Mouse (Mus musculus) liver, embryonic 12.5 days (tissue): ENCODE measurements around the gene Rapgef1. TPM values are rescaled to one million over a fixed set of nuclear protein-coding genes. Genes with fewer than 3 reads are reported as not detected.
A peak's percentile ranks its signal among the peaks of the same experiment; 100 is the strongest.

Source experiments
- ATAC-seq: fragments of 200-750 bp; cut with Nextera tagmentation; 2 replicates; pipeline ENCODE4 v1.8.0; 2017; ENCODE audit warnings: moderate number of reproducible peaks, mild to moderate bottlenecking, moderate library complexity
- H3K27ac ChIP-seq: fragments of 300-500 bp; sonication (generic); 2 replicates; pipeline ENCODE4 v1.5.1; 2016; ENCODE audit warnings: mild to moderate bottlenecking
- H3K27me3 ChIP-seq: fragments of 300-500 bp; sonication (generic); replicated peaks from 2 replicates; pipeline ENCODE4 v1.6.1; 2016; ENCODE audit warnings: mild to moderate bottlenecking, moderate library complexity
- H3K36me3 ChIP-seq: fragments of 300-500 bp; sonication (generic); 2 replicates; pipeline ENCODE4 v1.6.1; 2016; ENCODE audit warnings: mild to moderate bottlenecking, moderate library complexity
- H3K4me1 ChIP-seq: fragments of 300-500 bp; sonication (generic); 2 replicates; pipeline ENCODE4 v1.6.1; 2016
- H3K4me2 ChIP-seq: fragments of 300-500 bp; sonication (generic); 2 replicates; pipeline ENCODE4 v1.6.1; 2016; ENCODE audit warnings: mild to moderate bottlenecking, moderate library complexity
- H3K4me3 ChIP-seq: fragments of 300-500 bp; sonication (generic); 2 replicates; pipeline ENCODE4 v1.5.1; 2016; ENCODE audit warnings: mild to moderate bottlenecking, moderate library complexity
- H3K9ac ChIP-seq: fragments of 300-500 bp; sonication (generic); 2 replicates; pipeline ENCODE4 v1.6.1; 2016; ENCODE audit warnings: mild to moderate bottlenecking, moderate library complexity
- H3K9me3 ChIP-seq: fragments of 300-500 bp; sonication (generic); replicated peaks from 2 replicates; pipeline ENCODE4 v1.6.1; 2016; ENCODE audit warnings: mild to moderate bottlenecking, moderate library complexity
- WGBS: fragments of 180-500 bp; shearing (Covaris S2); methylation state at CpG from one replicate; pipeline ENCODE4 v1.1.7; 2016; ENCODE audit not compliant: insufficient replicate concordance; 5-methylcytosine and 5-hydroxymethylcytosine counted together
- polyA plus RNA-seq: library from polyadenylated mRNA; unstranded; fragments of >200 nt; fragmentation: Nextera tagmentation; extraction: Ambion mirVana; gene quantifications from 2 replicates; pipeline ENCODE4 v1.2.1, GENCODE M21; 2016

Rapgef1 gene
- polyA plus RNA-seq, 1 experiment from 2014 or later: 10.1 TPM

DNA sequence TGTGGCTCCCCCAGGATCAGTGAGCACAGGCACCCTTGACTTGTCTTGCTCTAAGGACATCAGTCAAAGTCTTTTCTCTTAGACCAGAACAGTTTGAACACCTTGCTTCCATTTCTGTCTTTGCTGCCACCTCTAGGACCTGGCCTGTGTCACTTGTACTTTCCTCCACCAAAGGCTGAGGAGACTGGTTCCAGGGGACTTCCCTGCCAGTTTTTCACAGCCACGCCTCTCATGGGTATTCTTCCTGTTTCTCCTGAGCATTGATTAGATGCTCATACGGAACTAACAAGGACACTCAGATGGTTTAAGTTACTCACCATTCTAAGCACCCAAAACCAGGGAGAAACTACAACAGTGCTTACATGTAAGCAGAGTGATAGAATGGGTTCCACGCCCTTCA lies 59.0 kb downstream of the Rapgef1 start:
- no peaks in the 10 kb centered on the region for H3K9me3 ChIP-seq
- no peak overlapping the region for H3K4me2 ChIP-seq
- no peak overlapping the region for H3K4me3 ChIP-seq
- no peak for ATAC-seq
- H3K9ac ChIP-seq: no peak overlapping the region
- H3K27ac ChIP-seq: peak overlapping the region; percentile 55
- WGBS: 61% methylated on average over 3 of the region's 3 CpGs
- no peaks in the 10 kb centered on the region for H3K27me3 ChIP-seq
- H3K36me3 ChIP-seq: peaks cover 14% of the 10 kb centered on the region
- peaks cover 51% of the 10 kb centered on the region for H3K4me1 ChIP-seq

DNA sequence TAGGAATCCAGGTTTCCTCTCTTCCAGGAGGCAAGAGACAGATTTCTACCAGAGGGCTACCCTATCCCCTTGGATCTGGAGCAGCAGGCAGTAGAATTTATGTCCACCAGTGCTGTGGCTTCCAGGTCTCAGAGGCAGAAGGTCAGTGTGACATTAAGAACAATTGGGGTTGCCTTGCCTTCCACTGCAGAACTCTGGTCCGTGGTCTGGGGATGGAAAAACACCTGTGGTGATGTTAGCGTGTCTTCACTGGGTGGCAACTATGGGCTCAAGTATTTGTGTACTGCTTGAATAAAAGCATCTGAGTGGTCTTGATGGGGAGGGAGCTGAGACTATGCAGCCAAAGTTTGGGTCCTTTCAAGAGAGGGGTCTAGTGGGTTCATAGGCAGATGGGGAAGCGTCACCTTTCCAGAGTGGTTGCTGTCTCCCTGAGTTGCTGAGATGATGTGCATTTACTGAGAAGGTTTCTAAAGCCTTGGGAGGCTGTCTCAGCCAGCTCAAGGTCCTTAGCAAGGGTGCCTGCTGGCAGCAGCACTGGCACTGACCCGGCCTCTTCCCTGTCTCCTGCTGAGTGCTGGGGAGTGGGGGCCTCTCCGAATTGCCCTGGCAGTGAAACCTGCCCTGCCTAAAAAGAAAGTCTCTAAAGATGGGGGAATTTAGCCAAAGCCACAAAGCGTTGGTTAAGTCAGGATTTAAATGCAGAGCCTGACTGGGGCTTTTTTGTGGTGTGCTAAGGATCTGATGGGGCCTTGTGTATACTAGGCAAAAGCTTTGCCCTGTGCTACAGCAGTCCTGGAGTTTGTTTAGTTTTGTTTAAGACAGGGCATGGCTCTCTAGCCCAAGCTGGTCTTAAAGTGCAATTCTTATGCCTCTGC lies 60.4 kb downstream of the Rapgef1 start:
- no peak overlapping the region for H3K4me3 ChIP-seq
- H3K27ac ChIP-seq: no peak overlapping the region
- peaks cover 55% of the 10 kb centered on the region for H3K4me1 ChIP-seq
- no peaks in the 10 kb centered on the region for H3K9me3 ChIP-seq
- H3K4me2 ChIP-seq: no peak overlapping the region
- WGBS: 89% methylated on average over 6 of the region's 6 CpGs
- ATAC-seq: no peak
- peaks cover 14% of the 10 kb centered on the region for H3K36me3 ChIP-seq
- no peak overlapping the region for H3K9ac ChIP-seq
- no peaks in the 10 kb centered on the region for H3K27me3 ChIP-seq

- Histone ChIP-seq H3K4me2 (peak overlapping the region; percentile 52), H3K4me1 (peaks cover 67% of the 10 kb centered on the region), H3K27ac (peak overlapping the region; percentile 89), H3K9me3 (no peaks in the 10 kb centered on the region), H3K9ac (peak overlapping the region; percentile 40; the same call in 1 of the 2 replicates), H3K27me3 (no peaks in the 10 kb centered on the region), H3K36me3 (peaks cover 37% of the 10 kb centered on the region), H3K4me3 (peak overlapping the region; percentile 3; the same call in 1 of the 2 replicates)
- 43% methylated on average over 7 of the region's 7 CpGs for WGBS
- peak; percentile 95 for ATAC-seq
Measured at GRCm38 (mm10) chr2:29683261-29683999, 63.9 kb downstream of the Rapgef1 start.

DNA sequence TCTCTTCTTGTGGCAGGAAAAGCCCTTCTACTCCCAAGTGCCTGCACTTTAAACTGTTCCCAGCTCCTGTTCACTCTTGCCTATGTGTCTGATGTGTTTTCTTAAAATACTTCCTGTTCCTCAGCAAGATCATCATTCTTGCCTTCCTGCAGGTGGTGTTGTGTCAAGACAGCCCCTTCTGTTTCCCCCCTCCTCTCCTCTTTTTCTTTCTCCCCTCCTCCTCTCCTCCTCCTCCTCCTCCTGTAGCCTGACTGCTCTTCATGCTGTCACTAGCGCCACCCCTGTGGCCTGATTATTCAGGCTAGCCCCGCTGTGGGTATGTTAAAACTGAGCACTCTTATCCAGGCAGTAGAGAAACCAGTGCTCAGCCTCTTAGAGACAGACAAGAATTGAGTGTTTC lies 65.0 kb downstream of the Rapgef1 start:
- peak overlapping the region; percentile 52 for H3K4me2 ChIP-seq
- 36% methylated on average over 2 of the region's 2 CpGs for WGBS
- no peaks in the 10 kb centered on the region for H3K27me3 ChIP-seq
- ATAC-seq: no peak
- peak overlapping the region; percentile 12; the same call in 1 of the 2 replicates for H3K9ac ChIP-seq
- H3K36me3 ChIP-seq: peaks cover 42% of the 10 kb centered on the region
- H3K4me3 ChIP-seq: no peak overlapping the region
- H3K27ac ChIP-seq: peak overlapping the region; percentile 89
- H3K4me1 ChIP-seq: peaks cover 70% of the 10 kb centered on the region
- no peaks in the 10 kb centered on the region for H3K9me3 ChIP-seq

- no peaks in the 10 kb centered on the region for H3K27me3 ChIP-seq
- ATAC-seq: peak; percentile 66; the same call in 1 of the 2 replicates
- no peak overlapping the region for H3K9ac ChIP-seq
- no peaks in the 10 kb centered on the region for H3K9me3 ChIP-seq
- H3K27ac ChIP-seq: no peak overlapping the region
- WGBS: 34% methylated on average over 7 of the region's 7 CpGs
- H3K4me1 ChIP-seq: peaks cover 50% of the 10 kb centered on the region
- H3K4me2 ChIP-seq: no peak overlapping the region
- H3K4me3 ChIP-seq: no peak overlapping the region
- peaks cover 78% of the 10 kb centered on the region for H3K36me3 ChIP-seq
Measured at GRCm38 (mm10) chr2:29689014-29689413, 69.5 kb downstream of the Rapgef1 start.

- H3K36me3 ChIP-seq: peaks cover 81% of the 10 kb centered on the region
- no peak overlapping the region for H3K4me3 ChIP-seq
- H3K9me3 ChIP-seq: no peaks in the 10 kb centered on the region
- WGBS: 14% methylated on average over 2 of the region's 2 CpGs
- H3K27me3 ChIP-seq: no peaks in the 10 kb centered on the region
- no peak for ATAC-seq
- H3K4me1 ChIP-seq: peaks cover 45% of the 10 kb centered on the region
- no peak overlapping the region for H3K27ac ChIP-seq
- no peak overlapping the region for H3K9ac ChIP-seq
- H3K4me2 ChIP-seq: no peak overlapping the region
Measured at GRCm38 (mm10) chr2:29689495-29689894, 70.0 kb downstream of the Rapgef1 start.

- Histone ChIP-seq H3K27ac (no peak overlapping the region), H3K4me2 (no peak overlapping the region), H3K4me3 (no peak overlapping the region), H3K27me3 (no peaks in the 10 kb centered on the region), H3K9ac (no peak overlapping the region), H3K9me3 (no peaks in the 10 kb centered on the region), H3K4me1 (peaks cover 30% of the 10 kb centered on the region), H3K36me3 (peaks cover 89% of the 10 kb centered on the region)
- ATAC-seq: no peak
- WGBS: 85% methylated on average over 5 of the region's 5 CpGs
Measured at GRCm38 (mm10) chr2:29691068-29691467, 71.5 kb downstream of the Rapgef1 start.

GRCm38 (mm10) chr2:29691507-29691906 lies 72.0 kb downstream of the Rapgef1 start:
- H3K27me3 ChIP-seq: no peaks in the 10 kb centered on the region
- H3K27ac ChIP-seq: no peak overlapping the region
- peaks cover 89% of the 10 kb centered on the region for H3K36me3 ChIP-seq
- H3K9ac ChIP-seq: no peak overlapping the region
- ATAC-seq: no peak
- no peak overlapping the region for H3K4me2 ChIP-seq
- H3K4me3 ChIP-seq: no peak overlapping the region
- H3K9me3 ChIP-seq: no peaks in the 10 kb centered on the region
- H3K4me1 ChIP-seq: peaks cover 26% of the 10 kb centered on the region
- WGBS: 76% methylated on average over 6 of the region's 6 CpGs

DNA sequence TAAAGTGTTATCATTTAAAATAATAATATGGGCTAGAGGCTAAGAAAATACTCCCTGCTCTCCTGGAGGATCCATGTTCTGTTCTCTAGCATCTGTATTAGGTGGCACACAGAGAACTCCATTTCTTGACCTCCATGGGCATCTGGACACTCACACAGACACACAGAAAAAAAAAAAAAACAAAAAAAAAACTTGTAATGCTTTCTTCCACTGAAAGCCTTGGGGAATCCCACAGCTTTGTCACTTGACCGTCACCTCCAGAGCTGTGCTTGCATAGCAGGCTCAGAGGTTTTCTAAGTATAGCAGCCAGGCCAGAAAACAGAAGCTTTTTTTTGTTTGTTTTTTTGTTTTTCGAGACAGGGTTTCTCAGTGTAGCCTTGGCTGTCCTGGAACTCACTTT lies 72.7 kb downstream of the Rapgef1 start:
- H3K27ac ChIP-seq: no peak overlapping the region
- peaks cover 89% of the 10 kb centered on the region for H3K36me3 ChIP-seq
- H3K9ac ChIP-seq: no peak overlapping the region
- no peaks in the 10 kb centered on the region for H3K27me3 ChIP-seq
- no peak overlapping the region for H3K4me3 ChIP-seq
- 83% methylated on average over 2 of the region's 2 CpGs for WGBS
- no peaks in the 10 kb centered on the region for H3K9me3 ChIP-seq
- H3K4me2 ChIP-seq: no peak overlapping the region
- ATAC-seq: no peak
- peaks cover 19% of the 10 kb centered on the region for H3K4me1 ChIP-seq

DNA sequence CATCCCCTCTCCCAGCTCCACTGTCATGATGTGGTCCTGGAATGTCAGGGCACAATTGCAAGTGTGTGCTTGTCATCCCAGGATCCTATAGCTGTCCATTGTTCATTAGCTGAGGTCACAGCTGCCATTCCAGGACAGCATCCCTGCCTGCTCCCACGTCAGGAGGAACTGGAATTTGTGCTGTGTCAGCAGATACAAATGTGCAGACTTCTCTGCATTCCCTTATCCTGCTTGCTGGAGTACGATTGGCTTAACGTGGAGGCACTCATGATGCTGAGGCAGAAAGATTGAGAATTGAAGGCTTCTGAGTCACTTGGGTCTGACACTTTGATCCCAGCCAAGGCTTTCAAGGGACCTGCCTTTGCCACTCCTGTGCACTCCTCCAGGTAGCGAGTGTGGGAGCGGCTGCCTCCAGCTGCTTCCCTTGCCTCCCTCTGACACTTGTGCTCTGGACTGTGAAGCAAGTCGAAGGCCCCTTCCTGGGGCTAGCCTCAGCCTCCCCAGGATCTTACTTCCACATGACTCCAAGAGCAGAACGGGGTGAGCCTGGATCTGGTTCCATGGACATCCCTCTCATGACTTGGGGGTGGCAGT lies 76.8 kb downstream of the Rapgef1 start:
- Histone ChIP-seq H3K4me2 (no peak overlapping the region), H3K4me1 (no peaks in the 10 kb centered on the region), H3K9me3 (no peaks in the 10 kb centered on the region), H3K4me3 (no peak overlapping the region), H3K27me3 (no peaks in the 10 kb centered on the region), H3K27ac (no peak overlapping the region), H3K9ac (no peak overlapping the region), H3K36me3 (peaks cover 88% of the 10 kb centered on the region)
- WGBS: 80% methylated on average over 7 of the region's 7 CpGs
- ATAC-seq: no peak

DNA sequence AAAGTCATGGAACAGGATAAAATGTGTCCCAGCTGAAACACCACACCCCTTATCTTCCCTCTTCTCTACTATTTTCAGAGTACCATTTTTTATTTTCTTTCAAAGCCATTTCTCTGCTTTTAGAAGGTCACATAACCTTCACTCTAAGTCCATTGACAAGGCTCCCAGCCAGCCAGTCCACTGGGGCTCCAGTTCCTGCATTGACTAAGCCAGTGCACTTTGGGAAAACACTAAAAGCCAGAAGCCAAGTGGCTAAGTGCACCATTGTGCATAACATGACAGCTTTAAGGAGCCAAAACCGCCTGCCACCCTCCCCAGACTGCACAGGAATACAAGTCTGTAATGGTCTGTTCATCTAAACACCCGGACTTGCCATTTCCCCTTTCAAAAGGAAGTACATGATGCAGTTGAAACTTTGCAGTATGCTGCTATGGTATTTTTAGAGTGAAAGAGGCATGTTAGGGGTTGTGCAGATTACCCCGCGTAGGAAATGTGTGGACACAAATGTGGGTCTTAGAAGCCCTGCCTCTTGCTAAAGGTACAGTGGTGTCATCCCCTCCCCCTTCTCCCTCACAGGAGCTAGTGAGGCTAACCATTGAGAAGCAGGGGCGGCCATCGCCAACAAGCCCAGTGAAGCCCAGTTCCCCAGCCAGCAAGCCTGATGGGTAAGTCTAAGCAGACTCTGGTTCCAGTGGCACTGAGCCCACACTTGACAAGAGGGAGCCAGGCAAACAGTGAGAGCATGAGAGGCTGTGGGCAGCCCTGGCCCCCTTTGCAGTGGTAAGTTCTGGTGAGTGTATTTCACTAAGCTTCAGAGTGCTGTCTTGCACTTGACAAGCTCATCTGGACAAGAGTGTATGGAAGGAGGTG lies 79.1 kb downstream of the Rapgef1 start:
- H3K9me3 ChIP-seq: no peaks in the 10 kb centered on the region
- H3K9ac ChIP-seq: no peak overlapping the region
- no peak overlapping the region for H3K27ac ChIP-seq
- H3K4me1 ChIP-seq: peaks cover 8% of the 10 kb centered on the region
- peaks cover 87% of the 10 kb centered on the region for H3K36me3 ChIP-seq
- WGBS: 72% methylated on average over 6 of the region's 6 CpGs
- H3K4me2 ChIP-seq: no peak overlapping the region
- no peaks in the 10 kb centered on the region for H3K27me3 ChIP-seq
- no peak overlapping the region for H3K4me3 ChIP-seq
- no peak for ATAC-seq
